Mouse (Mus musculus): Measurements from ENCODE around the gene Hoxa3. TPM values are rescaled to one million over a fixed set of nuclear protein-coding genes. Genes with fewer than 3 reads are reported as not detected.

Gene Hoxa3
- polyA plus RNA-seq, 2 experiments: 3.4 to 12.0 TPM

DNA sequence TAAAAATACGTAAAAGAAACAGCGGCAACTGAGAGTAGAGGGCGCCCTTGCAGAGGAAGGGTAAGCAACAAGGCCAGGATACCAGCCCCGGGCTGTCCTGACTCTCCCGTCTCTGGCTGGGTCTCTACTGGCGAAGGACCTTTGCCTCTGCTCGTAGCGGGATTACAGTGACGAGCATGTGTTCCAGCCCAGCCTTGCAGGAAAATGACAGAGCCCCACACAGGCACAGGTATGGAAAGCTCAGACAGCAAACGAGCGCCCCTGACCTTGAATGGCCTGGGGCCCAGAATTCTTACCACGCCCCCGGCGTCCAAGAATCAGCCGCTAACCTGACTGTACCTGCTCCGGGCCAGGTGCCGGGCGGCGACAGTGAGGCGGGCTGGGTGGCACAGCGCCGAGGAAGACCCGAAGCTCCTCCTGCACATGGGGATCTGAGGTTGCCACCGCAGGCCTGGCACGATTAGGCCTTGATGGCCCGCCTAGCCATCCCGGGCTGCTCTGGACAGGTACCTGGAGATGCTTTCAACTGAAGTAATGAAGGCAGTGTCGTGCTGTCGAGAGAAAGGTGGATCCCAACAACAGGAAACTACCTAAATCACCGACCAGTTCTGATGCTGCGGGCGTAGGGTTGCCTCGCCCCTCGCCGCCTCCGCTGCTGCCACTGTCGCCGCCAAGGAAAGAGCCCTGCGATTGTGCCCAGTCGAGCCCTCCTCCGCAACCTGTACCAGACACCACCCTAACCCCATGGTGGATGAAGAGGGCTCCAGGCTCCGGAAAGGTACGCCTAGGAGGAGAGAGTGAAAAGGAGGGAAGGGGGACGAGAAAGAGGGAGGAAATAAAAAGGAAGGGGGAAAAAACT lies 16.7 kb upstream of the Hoxa3 start:
- Histone ChIP-seq H3K36me3 (ENCODE audit: control insufficient read depth, insufficient read depth, low read length) (peaks cover 64% of the 10 kb centered on the region), H3K9ac (ENCODE audit: low read depth, low read length, severe bottlenecking) (peak overlapping the region; percentile 100), H3K27ac (replicated peaks; ENCODE audit: low read depth, low read length) (peak overlapping the region; percentile 99), H3K4me3 (replicated peaks; ENCODE audit: low read length) (peak overlapping the region; percentile 90), H3K9me3 (ENCODE audit: control insufficient read depth, low read length) (no peaks in the 10 kb centered on the region), H3K4me2 (replicated peaks; ENCODE audit: low read depth, low read length, severe bottlenecking) (peak overlapping the region; percentile 96), H3K4me1 (ENCODE audit: control insufficient read depth, insufficient read depth, low read length) (peaks cover 16% of the 10 kb centered on the region), H3K27me3 (ENCODE audit: control insufficient read depth, insufficient read depth, low read length) (no peaks in the 10 kb centered on the region)
- DNase-seq (ENCODE audit: low spot score) (no peak), ATAC-seq (ENCODE audit: low FRiP score, low read depth) (no peak)
- TF ChIP-seq POLR2A (IDR thresholded peaks at IDR 0.05; ENCODE audit: borderline replicate concordance, extremely low read depth, insufficient read depth, insufficient read length): 0 out of 2 replicates have a peak, but pooled peaks have one; percentile 3
- under 1% methylated on average over 42 of the region's 44 CpGs for WGBS

- no peak for DNase-seq (ENCODE audit: low spot score)
- 1% methylated on average over 38 of the region's 38 CpGs for WGBS
- H3K27me3 ChIP-seq (ENCODE audit: control insufficient read depth, insufficient read depth, low read length): no peaks in the 10 kb centered on the region
- peak overlapping the region; percentile 99 for H3K27ac ChIP-seq (replicated peaks; ENCODE audit: low read depth, low read length)
- peak overlapping the region; percentile 90 for H3K4me3 ChIP-seq (replicated peaks; ENCODE audit: low read length)
- ATAC-seq (ENCODE audit: low FRiP score, low read depth): no peak
- H3K4me1 ChIP-seq (ENCODE audit: control insufficient read depth, insufficient read depth, low read length): peaks cover 16% of the 10 kb centered on the region
- peak overlapping the region; percentile 100 for H3K9ac ChIP-seq (ENCODE audit: low read depth, low read length, severe bottlenecking)
- no peaks in the 10 kb centered on the region for H3K9me3 ChIP-seq (ENCODE audit: control insufficient read depth, low read length)
- peaks cover 69% of the 10 kb centered on the region for H3K36me3 ChIP-seq (ENCODE audit: control insufficient read depth, insufficient read depth, low read length)
- H3K4me2 ChIP-seq (replicated peaks; ENCODE audit: low read depth, low read length, severe bottlenecking): peak overlapping the region; percentile 96
- TF ChIP-seq POLR2A (IDR thresholded peaks at IDR 0.05; ENCODE audit: borderline replicate concordance, extremely low read depth, insufficient read depth, insufficient read length): no peak
Observed at GRCm38 (mm10) chr6:52228475-52229465, 15.6 kb upstream of the Hoxa3 start.

DNA sequence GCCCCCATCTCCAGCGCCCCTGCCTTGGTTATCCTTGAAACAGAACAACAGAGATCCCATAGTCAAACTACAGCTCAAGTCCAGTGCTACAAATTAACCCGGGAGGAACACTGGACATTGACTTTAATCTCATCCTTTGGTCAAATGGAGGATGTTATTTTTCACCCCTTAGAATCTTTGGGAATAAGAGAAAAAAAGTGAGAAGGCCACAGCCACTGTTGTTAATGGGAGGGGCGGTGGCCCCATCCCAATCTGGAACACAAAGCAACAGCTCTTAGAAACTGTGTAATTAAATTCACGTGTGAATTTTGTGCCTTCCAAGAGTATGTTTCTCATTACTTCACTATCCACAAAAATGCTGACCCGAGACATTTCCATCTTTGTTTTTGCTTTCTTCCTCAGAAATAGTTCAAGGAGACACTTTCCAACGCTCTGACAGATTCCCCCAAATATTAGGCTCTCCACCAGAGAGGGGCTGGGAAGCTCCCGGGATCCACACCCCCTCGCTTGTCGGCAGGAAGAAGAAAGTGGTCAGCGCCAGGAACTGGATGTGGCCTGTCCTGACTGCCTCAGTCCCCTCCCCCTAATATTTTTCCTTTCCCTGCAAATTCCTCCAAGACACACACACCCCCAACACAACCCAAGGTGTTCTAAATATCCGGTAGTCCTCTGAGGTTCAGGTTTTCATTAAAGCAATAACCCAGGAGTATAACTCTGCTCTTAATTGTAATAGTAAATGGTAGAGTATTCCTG lies 14.5 kb upstream of the Hoxa3 start:
- H3K4me2 ChIP-seq (replicated peaks; ENCODE audit: low read depth, low read length, severe bottlenecking): peak overlapping the region; percentile 96
- ATAC-seq (ENCODE audit: low FRiP score, low read depth) (no peak), DNase-seq (ENCODE audit: low spot score) (peak; percentile 78)
- peaks cover 16% of the 10 kb centered on the region for H3K4me1 ChIP-seq (ENCODE audit: control insufficient read depth, insufficient read depth, low read length)
- H3K27me3 ChIP-seq (ENCODE audit: control insufficient read depth, insufficient read depth, low read length): no peaks in the 10 kb centered on the region
- H3K27ac ChIP-seq (replicated peaks; ENCODE audit: low read depth, low read length): peak overlapping the region; percentile 95
- H3K36me3 ChIP-seq (ENCODE audit: control insufficient read depth, insufficient read depth, low read length): peaks cover 67% of the 10 kb centered on the region
- no peak for TF ChIP-seq POLR2A (IDR thresholded peaks at IDR 0.05; ENCODE audit: borderline replicate concordance, extremely low read depth, insufficient read depth, insufficient read length)
- no peaks in the 10 kb centered on the region for H3K9me3 ChIP-seq (ENCODE audit: control insufficient read depth, low read length)
- H3K4me3 ChIP-seq (replicated peaks; ENCODE audit: low read length): peak overlapping the region; percentile 90
- 5% methylated on average over 11 of the region's 11 CpGs for WGBS
- H3K9ac ChIP-seq (ENCODE audit: low read depth, low read length, severe bottlenecking): peak overlapping the region; percentile 100

DNA sequence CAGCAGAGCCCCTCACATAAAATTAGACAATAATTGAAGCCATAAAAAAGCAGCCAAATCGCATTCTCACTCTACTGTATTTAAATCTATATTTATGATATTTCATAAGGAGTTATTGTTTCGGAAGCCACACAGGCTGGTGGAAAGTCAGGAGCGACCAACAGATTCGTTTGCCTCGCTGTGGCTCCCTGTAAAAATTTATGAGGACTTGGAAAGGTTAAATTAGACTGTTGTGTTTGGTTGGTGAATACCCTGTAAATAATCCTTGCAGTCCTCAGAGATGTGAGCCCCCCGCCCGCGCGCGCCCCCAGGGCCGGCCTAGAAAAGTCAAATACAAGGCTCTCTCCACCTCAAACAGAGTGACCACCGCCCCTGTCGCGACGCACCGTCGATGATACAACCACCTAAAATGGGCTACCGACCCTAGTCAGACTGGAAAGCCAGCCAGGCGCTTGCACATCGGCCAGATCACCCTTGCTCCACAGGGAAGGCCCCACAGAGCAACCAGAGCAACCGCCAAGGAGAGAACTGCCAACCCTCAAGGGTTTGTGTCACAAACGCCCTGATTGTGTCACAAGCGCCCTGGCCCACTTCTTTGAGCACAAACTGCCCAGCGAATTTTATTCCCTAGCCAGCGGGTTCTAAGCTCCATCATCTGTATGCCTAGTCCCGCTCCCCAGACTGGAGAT lies 13.6 kb upstream of the Hoxa3 start:
- peak overlapping the region; percentile 96 for H3K4me2 ChIP-seq (replicated peaks; ENCODE audit: low read depth, low read length, severe bottlenecking)
- H3K27me3 ChIP-seq (ENCODE audit: control insufficient read depth, insufficient read depth, low read length): no peaks in the 10 kb centered on the region
- ATAC-seq (ENCODE audit: low FRiP score, low read depth): no peak
- DNase-seq (ENCODE audit: low spot score): peak; percentile 74
- H3K4me3 ChIP-seq (replicated peaks; ENCODE audit: low read length): peak overlapping the region; percentile 90
- H3K4me1 ChIP-seq (ENCODE audit: control insufficient read depth, insufficient read depth, low read length): peaks cover 22% of the 10 kb centered on the region
- H3K9ac ChIP-seq (ENCODE audit: low read depth, low read length, severe bottlenecking): peak overlapping the region; percentile 100
- peak overlapping the region; percentile 95 for H3K27ac ChIP-seq (replicated peaks; ENCODE audit: low read depth, low read length)
- peaks cover 58% of the 10 kb centered on the region for H3K36me3 ChIP-seq (ENCODE audit: control insufficient read depth, insufficient read depth, low read length)
- no peaks in the 10 kb centered on the region for H3K9me3 ChIP-seq (ENCODE audit: control insufficient read depth, low read length)
- 0 out of 2 replicates have a peak, but pooled peaks have one; percentile 29 for TF ChIP-seq POLR2A (IDR thresholded peaks at IDR 0.05; ENCODE audit: borderline replicate concordance, extremely low read depth, insufficient read depth, insufficient read length)
- WGBS: 2% methylated on average over 26 of the region's 26 CpGs
